Comparison of ENCODE assay signal across 24 mouse cellular contexts in genomic region chr19:46026567-46026966, GRCm38 (mm10). TPM values are rescaled to one million over a fixed set of nuclear protein-coding genes. Genes with fewer than 3 reads are reported as not detected.
A peak's percentile ranks its signal among the peaks of the same experiment; 100 is the strongest.
DNase-seq lines count a peak whose midpoint lies in the region; ATAC-seq and TF ChIP-seq lines count a peak whose summit lies in the region.
"Had no signal": no experiment of that assay in that cellular context is flagged by ENCODE, and none has a peak within 500 bp of the region (broad histone marks: within the 10 kb centered on the region; RNA-seq: fewer than 3 reads in every experiment).

No protein-coding gene starts in this region.

- TF ChIP-seq CTCF in liver, postnatal 0 days (IDR thresholded peaks at IDR 0.05; ENCODE audit: low read depth): no peak
- no peak for TF ChIP-seq CTCF in heart, postnatal 0 days (IDR thresholded peaks at IDR 0.05; ENCODE audit: low read depth)

- H3K4me1 ChIP-seq in heart, embryonic 13.5 days: peaks cover 20% of the 10 kb centered on the region
- peaks cover 22% of the 10 kb centered on the region; the same call in 1 of the 2 replicates for H3K4me1 ChIP-seq in liver, postnatal 0 days (ENCODE audit: insufficient read depth)
- peaks cover 18% of the 10 kb centered on the region for H3K4me1 ChIP-seq in liver, embryonic 12.5 days
- H3K4me1 ChIP-seq in heart, postnatal 0 days (ENCODE audit: control insufficient read depth, insufficient read depth): no peaks in the 10 kb centered on the region; the same call in 1 of the 2 replicates
- H3K4me1 ChIP-seq: embryonic facial prominence, embryonic 12.5 days; forebrain, embryonic 13.5 days; midbrain, embryonic 12.5 days; neural tube, embryonic 12.5 days had no signal

- no peaks in the 10 kb centered on the region for H3K27me3 ChIP-seq in heart, embryonic 13.5 days (replicated peaks)
- no peaks in the 10 kb centered on the region for H3K27me3 ChIP-seq in liver, postnatal 0 days (ENCODE audit: insufficient read depth, low read length)
- H3K27me3 ChIP-seq in liver, embryonic 12.5 days (replicated peaks): no peaks in the 10 kb centered on the region
- no peaks in the 10 kb centered on the region for H3K27me3 ChIP-seq in heart, postnatal 0 days (ENCODE audit: control insufficient read depth, insufficient read depth, low read length)
- H3K27me3 ChIP-seq: CH12.LX; embryonic facial prominence, embryonic 12.5 days; forebrain, embryonic 13.5 days; midbrain, embryonic 12.5 days; neural tube, embryonic 12.5 days had no signal

- WGBS in heart, embryonic 13.5 days: 31% methylated on average over 8 of the region's 8 CpGs
- WGBS in liver, postnatal 0 days (ENCODE audit: insufficient replicate concordance): 53% methylated on average over 8 of the region's 8 CpGs
- WGBS in liver, embryonic 12.5 days (ENCODE audit: insufficient replicate concordance): 56% methylated on average over 8 of the region's 8 CpGs
- WGBS in heart, postnatal 0 days: 33% methylated on average over 8 of the region's 8 CpGs

- H3K9ac ChIP-seq in heart, embryonic 13.5 days: no peak overlapping the region
- no peak overlapping the region for H3K9ac ChIP-seq in liver, postnatal 0 days (replicated peaks)
- H3K9ac ChIP-seq in liver, embryonic 12.5 days: no peak overlapping the region
- H3K9ac ChIP-seq in heart, postnatal 0 days (replicated peaks; ENCODE audit: low read depth, low read length): no peak overlapping the region
- H3K9ac ChIP-seq: embryonic facial prominence, embryonic 12.5 days; forebrain, embryonic 13.5 days; liver, embryonic 14.5 days; midbrain, embryonic 12.5 days; neural tube, embryonic 12.5 days had no signal

- intact Hi-C loops in heart, postnatal 25 days (cut with DNase I): no loop called here

- H3K4me2 ChIP-seq in heart, embryonic 13.5 days: 0 out of 2 replicates have a peak overlapping the region, but pooled peaks have one; percentile 20
- H3K4me2 ChIP-seq in liver, postnatal 0 days (ENCODE audit: low read depth, low read length): no peak overlapping the region
- H3K4me2 ChIP-seq in liver, embryonic 12.5 days: no peak overlapping the region
- no peak overlapping the region for H3K4me2 ChIP-seq in heart, postnatal 0 days (ENCODE audit: low read depth, low read length)
- H3K4me2 ChIP-seq: embryonic facial prominence, embryonic 12.5 days; forebrain, embryonic 13.5 days; midbrain, embryonic 12.5 days; neural tube, embryonic 12.5 days had no signal

- H3K36me3 ChIP-seq in heart, embryonic 13.5 days: peaks cover 15% of the 10 kb centered on the region
- peaks cover 6% of the 10 kb centered on the region; the same call in 1 of the 2 replicates for H3K36me3 ChIP-seq in liver, postnatal 0 days (replicated peaks; ENCODE audit: insufficient read depth, low read length)
- peaks cover 16% of the 10 kb centered on the region for H3K36me3 ChIP-seq in liver, embryonic 12.5 days
- H3K36me3 ChIP-seq in heart, postnatal 0 days (replicated peaks; ENCODE audit: control insufficient read depth, insufficient read depth, low read length): 0 out of 2 replicates have a peak, but pooled peaks cover 5% of the 10 kb centered on the region

- peak; percentile 23; the same call in 1 of the 2 replicates for ATAC-seq in heart, embryonic 13.5 days (ENCODE audit: extremely low read depth, insufficient number of reproducible peaks, low FRiP score, low TSS enrichment)
- peak; percentile 45 for ATAC-seq in liver, postnatal 0 days
- ATAC-seq in liver, embryonic 12.5 days: no peak; the same call in 1 of the 2 replicates
- peak; percentile 89 for ATAC-seq in heart, postnatal 0 days (ENCODE audit: insufficient read depth, low read depth)
- peak; percentile 58 for ATAC-seq in megakaryocyte-erythroid progenitor cell, adult 5-6 weeks (replicated peaks; ENCODE audit: low FRiP score, low TSS enrichment, poor library complexity, severe bottlenecking)
- ATAC-seq: forebrain, embryonic 13.5 days; inflammation-experienced regulatory T-cells, adult 6 months had no signal

- H3K4me3 ChIP-seq in heart, embryonic 13.5 days: no peak overlapping the region
- H3K4me3 ChIP-seq in liver, postnatal 0 days (ENCODE audit: low read depth, low read length): no peak overlapping the region
- no peak overlapping the region for H3K4me3 ChIP-seq in liver, embryonic 12.5 days
- H3K4me3 ChIP-seq in heart, postnatal 0 days (ENCODE audit: low read depth, low read length): no peak overlapping the region
- H3K4me3 ChIP-seq: embryonic facial prominence, embryonic 12.5 days; erythroblast, embryonic 14.5 days; forebrain, embryonic 13.5 days; left cerebral cortex, adult 2 months; midbrain, embryonic 12.5 days; neural tube, embryonic 12.5 days had no signal

- H3K9me3 ChIP-seq in heart, embryonic 13.5 days: peaks cover 5% of the 10 kb centered on the region; the same call in 1 of the 2 replicates
- H3K9me3 ChIP-seq in liver, postnatal 0 days (ENCODE audit: low read length): no peaks in the 10 kb centered on the region
- peaks cover 6% of the 10 kb centered on the region; the same call in 1 of the 2 replicates for H3K9me3 ChIP-seq in liver, embryonic 12.5 days (replicated peaks)
- H3K9me3 ChIP-seq in heart, postnatal 0 days (replicated peaks; ENCODE audit: control insufficient read depth, low read length): no peaks in the 10 kb centered on the region
- H3K9me3 ChIP-seq: midbrain, embryonic 12.5 days; neural tube, embryonic 12.5 days had no signal

- 0 out of 2 replicates have a peak overlapping the region, but pooled peaks have one; percentile 16 for H3K27ac ChIP-seq in heart, embryonic 13.5 days (replicated peaks)
- H3K27ac ChIP-seq in liver, postnatal 0 days (ENCODE audit: low read depth): 0 out of 2 replicates have a peak overlapping the region, but pooled peaks have one; percentile 39
- no peak overlapping the region for H3K27ac ChIP-seq in liver, embryonic 12.5 days
- H3K27ac ChIP-seq in heart, postnatal 0 days (ENCODE audit: low read depth): peak overlapping the region; percentile 36; the same call in 1 of the 2 replicates
- H3K27ac ChIP-seq: embryonic facial prominence, embryonic 12.5 days; forebrain, embryonic 13.5 days; left cerebral cortex, adult 2 months; liver, embryonic 14.5 days; macrophage; midbrain, embryonic 12.5 days; neural tube, embryonic 12.5 days had no signal

- TF ChIP-seq EP300 in liver, postnatal 0 days (IDR thresholded peaks at IDR 0.05; ENCODE audit: low read depth): no peak
- no peak for TF ChIP-seq EP300 in heart, postnatal 0 days (IDR thresholded peaks at IDR 0.05; ENCODE audit: low read depth)

- no peak for DNase-seq in heart, postnatal 25 days (ENCODE audit: low spot score)
- DNase-seq in liver, postnatal 0 days: peak; percentile 47
- no peak for DNase-seq in heart, postnatal 0 days (ENCODE audit: low spot score)
- no peak for DNase-seq in embryo, embryonic 9.5 days (ENCODE audit: extremely low spot score)
- DNase-seq: adrenal gland, postnatal 14 days; cerebellum, adult 9-11 months; kidney, adult 2 months; kidney, postnatal 25 days; layer of hippocampus, adult 9-11 months; left cerebral cortex, postnatal 4 days; right cerebral cortex, adult 18-20 months had no signal

RNA-seq across cellular contexts. Expression of gene Pprc1, which starts 18.1 kb away (rescaled TPM):
- 19.9 and 21.4 TPM in 2 replicates for polyA plus RNA-seq in heart, embryonic 13.5 days (2015; fragmentation: Nextera tagmentation; extraction: Ambion mirVana)
- 10 to 100 TPM; 14.0 to 14.9 TPM for total RNA-seq in heart, postnatal 25 days (2021)
- polyA plus RNA-seq in liver, postnatal 0 days (2015; fragmentation: Nextera tagmentation; extraction: Ambion mirVana): 7.7 and 8.1 TPM in 2 replicates
- 34.8 and 36.0 TPM in 2 replicates for polyA plus RNA-seq in liver, embryonic 12.5 days (2016; fragmentation: Nextera tagmentation; extraction: Ambion mirVana)
- total RNA-seq in heart, postnatal 0 days (2014; rRNA removed; ENCODE audit: low replicate concordance): 6.3 and 6.8 TPM in 2 replicates
- 5.1 and 6.5 TPM in 2 replicates for polyA plus RNA-seq in heart, postnatal 0 days (2015; fragmentation: Nextera tagmentation; extraction: Ambion mirVana)
- 139 and 168 TPM in 2 replicates for total RNA-seq in megakaryocyte-erythroid progenitor cell, adult 5-6 weeks (2014; fragmentation: Nextera tagmentation)
- total RNA-seq in megakaryocyte-erythroid progenitor cell, adult 5-6 weeks (2017): 21.3 and 28.9 TPM in 2 replicates

RNA-seq across cellular contexts. Expression of gene Ldb1, which starts 18.4 kb away (rescaled TPM):
- polyA plus RNA-seq in heart, embryonic 13.5 days (2015; fragmentation: Nextera tagmentation; extraction: Ambion mirVana): 64.7 and 69.7 TPM in 2 replicates
- total RNA-seq in heart, postnatal 25 days (2021): 10 to 100 TPM; 40.3 to 44.7 TPM
- polyA plus RNA-seq in liver, postnatal 0 days (2015; fragmentation: Nextera tagmentation; extraction: Ambion mirVana): 32.3 and 34.4 TPM in 2 replicates
- 53.2 and 53.4 TPM in 2 replicates for polyA plus RNA-seq in liver, embryonic 12.5 days (2016; fragmentation: Nextera tagmentation; extraction: Ambion mirVana)
- total RNA-seq in heart, postnatal 0 days (2014; rRNA removed; ENCODE audit: low replicate concordance): 72.3 and 79.3 TPM in 2 replicates
- polyA plus RNA-seq in heart, postnatal 0 days (2015; fragmentation: Nextera tagmentation; extraction: Ambion mirVana): 52.1 and 59.3 TPM in 2 replicates
- 370 and 401 TPM in 2 replicates for total RNA-seq in megakaryocyte-erythroid progenitor cell, adult 5-6 weeks (2014; fragmentation: Nextera tagmentation)
- total RNA-seq in megakaryocyte-erythroid progenitor cell, adult 5-6 weeks (2017): 268 and 296 TPM in 2 replicates

RNA-seq across cellular contexts. Expression of gene Hps6, which starts 23.3 kb away (rescaled TPM):
- polyA plus RNA-seq in heart, embryonic 13.5 days (2015; fragmentation: Nextera tagmentation; extraction: Ambion mirVana): 5.9 and 6.3 TPM in 2 replicates
- total RNA-seq in heart, postnatal 25 days (2021): 1 to 10 TPM; 6.2 to 7.0 TPM
- 2.0 and 2.2 TPM in 2 replicates for polyA plus RNA-seq in liver, postnatal 0 days (2015; fragmentation: Nextera tagmentation; extraction: Ambion mirVana)
- polyA plus RNA-seq in liver, embryonic 12.5 days (2016; fragmentation: Nextera tagmentation; extraction: Ambion mirVana): 3.5 and 3.9 TPM in 2 replicates
- total RNA-seq in heart, postnatal 0 days (2014; rRNA removed; ENCODE audit: low replicate concordance): 9.7 and 12.1 TPM in 2 replicates
- polyA plus RNA-seq in heart, postnatal 0 days (2015; fragmentation: Nextera tagmentation; extraction: Ambion mirVana): 5.6 and 6.3 TPM in 2 replicates
- 0.55 and 2.1 TPM in 2 replicates for total RNA-seq in megakaryocyte-erythroid progenitor cell, adult 5-6 weeks (2014; fragmentation: Nextera tagmentation)
- total RNA-seq in megakaryocyte-erythroid progenitor cell, adult 5-6 weeks (2017): 2.0 and 3.8 TPM in 2 replicates

RNA-seq across cellular contexts. Expression of gene Armh3, which starts 28.3 kb away (rescaled TPM):
- polyA plus RNA-seq in heart, embryonic 13.5 days (2015; fragmentation: Nextera tagmentation; extraction: Ambion mirVana): 12.7 and 13.0 TPM in 2 replicates
- total RNA-seq in heart, postnatal 25 days (2021): 10 to 100 TPM; 14.8 to 16.0 TPM
- 3.1 and 3.5 TPM in 2 replicates for polyA plus RNA-seq in liver, postnatal 0 days (2015; fragmentation: Nextera tagmentation; extraction: Ambion mirVana)
- polyA plus RNA-seq in liver, embryonic 12.5 days (2016; fragmentation: Nextera tagmentation; extraction: Ambion mirVana): 6.5 TPM in 2 replicates
- total RNA-seq in heart, postnatal 0 days (2014; rRNA removed; ENCODE audit: low replicate concordance): 7.0 and 11.4 TPM in 2 replicates
- polyA plus RNA-seq in heart, postnatal 0 days (2015; fragmentation: Nextera tagmentation; extraction: Ambion mirVana): 10.4 and 11.1 TPM in 2 replicates
- total RNA-seq in megakaryocyte-erythroid progenitor cell, adult 5-6 weeks (2014; fragmentation: Nextera tagmentation): 5.6 and 10.5 TPM in 2 replicates
- total RNA-seq in megakaryocyte-erythroid progenitor cell, adult 5-6 weeks (2017): 4.6 and 8.2 TPM in 2 replicates
- polyA plus RNA-seq: erythroblast, embryonic 14.5 days had no signal

RNA-seq across cellular contexts. Expression of gene Nolc1, which starts 49.1 kb away (rescaled TPM):
- 48.4 and 48.9 TPM in 2 replicates for polyA plus RNA-seq in heart, embryonic 13.5 days (2015; fragmentation: Nextera tagmentation; extraction: Ambion mirVana)
- total RNA-seq in heart, postnatal 25 days (2021): 10 to 100 TPM; 14.9 to 16.6 TPM
- 23.1 and 26.9 TPM in 2 replicates for polyA plus RNA-seq in liver, postnatal 0 days (2015; fragmentation: Nextera tagmentation; extraction: Ambion mirVana)
- 136 and 147 TPM in 2 replicates for polyA plus RNA-seq in liver, embryonic 12.5 days (2016; fragmentation: Nextera tagmentation; extraction: Ambion mirVana)
- 11.0 and 19.7 TPM in 2 replicates for total RNA-seq in heart, postnatal 0 days (2014; rRNA removed; ENCODE audit: low replicate concordance)
- 22.7 and 28.1 TPM in 2 replicates for polyA plus RNA-seq in heart, postnatal 0 days (2015; fragmentation: Nextera tagmentation; extraction: Ambion mirVana)
- 170 and 201 TPM in 2 replicates for total RNA-seq in megakaryocyte-erythroid progenitor cell, adult 5-6 weeks (2014; fragmentation: Nextera tagmentation)
- total RNA-seq in megakaryocyte-erythroid progenitor cell, adult 5-6 weeks (2017): 271 and 318 TPM in 2 replicates
